Mouse (Mus musculus) erythroid progenitor cell, adult 5-6 weeks (primary cell): ENCODE measurements around the gene Isoc2a. TPM values are rescaled to one million over a fixed set of nuclear protein-coding genes. Genes with fewer than 3 reads are reported as not detected.

Experiments
- ATAC-seq: replicated peaks from 2 replicates; pipeline ENCODE4 v1.8.0; 2016; ENCODE audit warnings: moderate number of reproducible peaks, mild to moderate bottlenecking, moderate TSS enrichment, inconsistent platforms; ENCODE audit not compliant: poor library complexity, low FRiP score, severe bottlenecking
- total RNA-seq, 2 experiments: library from RNA; stranded (forward) in 1 of 2; stranded (reverse) in 1 of 2; fragments of 150-400 nt in 1 of 2; fragments of 186-747, 209-891 nt in 1 of 2; gene quantifications; 2 replicates each; pipeline versions ENCODE4 v1.2.3 to v1.2.4; 2015 to 2017; ENCODE audit warnings: low replicate concordance in 2 of 2

The Isoc2a gene
- total RNA-seq, 2 experiments from 2014 or later = 1.8 TPM; not detected in 1

DNA sequence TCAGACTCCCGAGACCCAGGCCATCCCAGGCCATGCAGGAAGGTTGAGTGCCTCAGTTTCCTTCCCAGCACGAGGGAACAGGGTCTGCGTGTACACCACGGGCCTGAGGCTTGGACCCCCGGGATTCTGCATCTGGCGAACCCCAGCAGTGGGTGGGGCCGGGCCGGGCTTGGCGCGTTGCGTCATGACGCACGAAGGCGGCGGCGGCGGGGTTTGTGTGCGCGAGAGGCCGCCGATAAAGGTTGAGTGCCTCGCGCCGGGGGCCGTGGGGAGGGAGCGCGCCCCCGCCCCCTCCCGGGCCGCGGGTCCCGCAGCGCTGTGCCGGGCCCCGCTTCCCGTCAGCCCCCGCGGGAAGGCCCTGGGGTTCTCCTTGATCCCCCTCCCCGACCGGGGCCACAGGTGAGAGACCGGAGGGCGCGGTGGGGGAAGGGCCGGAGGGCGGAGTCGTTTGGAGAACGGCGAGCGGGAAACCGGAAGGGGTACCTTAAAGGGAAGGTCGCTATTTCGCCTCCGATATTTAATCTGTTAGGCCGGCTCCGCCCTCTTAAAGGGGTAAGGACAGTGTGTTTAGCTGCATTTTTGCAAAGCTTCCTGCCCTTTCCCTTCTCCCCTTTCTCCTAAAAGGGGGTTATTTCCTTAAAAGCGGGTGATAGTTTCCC lies 38.2 kb downstream of the Isoc2a start, which contains the start of gene Zfp628:
Zfp628 (plus strand) TSS at position 211 of the 659 bp plus-strand sequence.
- ATAC-seq = peak; percentile 91

DNA sequence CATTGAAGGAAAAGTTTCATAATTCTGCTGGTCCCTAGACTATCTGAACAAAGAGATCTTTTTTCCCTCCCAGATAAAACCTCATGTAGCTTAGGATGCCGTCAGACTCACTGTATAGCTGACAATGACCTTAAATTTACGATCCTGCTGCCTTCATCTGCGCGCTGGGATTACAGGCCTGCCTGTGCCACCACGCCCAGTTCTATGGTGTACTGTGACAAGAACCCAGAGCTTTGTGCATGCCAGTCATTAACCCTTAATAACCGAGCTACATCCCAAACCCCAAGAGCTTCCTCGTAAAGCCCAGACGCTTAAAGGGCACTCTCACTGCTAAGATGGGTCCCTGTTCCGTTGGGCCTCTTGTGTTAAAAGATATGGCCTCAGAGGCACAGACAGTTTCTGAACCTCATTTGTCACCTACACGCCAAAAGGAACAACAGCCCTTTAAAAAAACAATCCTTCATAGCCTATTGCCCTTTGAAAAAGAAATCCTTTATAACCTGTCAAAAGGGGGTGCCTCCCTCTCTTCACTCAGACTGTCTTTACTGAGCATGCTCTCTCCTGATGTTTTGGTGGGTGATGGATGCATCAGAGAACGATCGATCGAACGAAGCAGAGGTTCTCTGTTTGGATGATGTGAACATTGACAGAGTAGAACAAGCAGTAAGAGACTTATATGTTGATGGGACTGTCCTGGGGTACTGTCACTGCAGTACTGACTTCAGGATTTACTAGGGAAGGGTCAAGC lies 38.9 kb downstream of the Isoc2a start:
- peak; percentile 66 for ATAC-seq

DNA sequence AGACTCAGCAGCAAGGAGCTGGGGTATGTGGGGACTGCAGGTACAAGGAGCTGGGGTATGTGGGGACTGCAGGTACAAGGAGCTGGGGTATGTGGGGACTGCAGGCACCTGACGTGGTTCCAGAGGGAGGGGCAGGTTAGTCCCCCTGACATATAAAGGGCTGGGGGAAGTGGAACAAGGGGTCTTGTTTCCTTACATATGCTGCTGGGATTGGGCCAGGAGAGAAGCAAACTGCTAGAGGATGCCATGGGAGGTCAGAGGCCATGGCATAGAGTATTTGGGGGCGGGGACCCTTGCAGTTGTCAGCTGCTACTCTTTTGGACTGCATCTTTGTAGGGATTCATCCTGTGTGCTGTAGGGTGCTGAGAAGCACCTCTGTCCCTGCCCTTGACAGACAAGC lies 40.5 kb downstream of the Isoc2a start:
- ATAC-seq = no peak

DNA sequence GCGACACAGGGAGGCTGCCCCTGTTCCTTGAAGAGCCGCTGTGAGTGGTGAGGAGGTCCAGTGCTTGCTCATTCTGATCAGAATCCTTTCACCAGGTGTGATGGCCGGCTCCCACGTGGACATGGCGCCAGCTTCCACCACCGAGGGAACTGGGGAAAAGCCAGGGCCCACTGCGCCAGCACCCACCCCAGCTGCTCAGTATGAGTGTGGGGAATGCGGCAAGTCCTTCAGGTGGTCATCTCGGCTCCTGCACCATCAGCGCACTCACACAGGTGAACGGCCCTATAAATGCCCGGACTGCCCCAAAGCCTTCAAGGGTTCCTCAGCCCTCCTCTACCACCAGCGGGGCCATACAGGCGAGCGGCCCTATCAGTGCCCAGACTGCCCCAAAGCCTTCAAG lies 41.7 kb downstream of the Isoc2a start:
- ATAC-seq = no peak

DNA sequence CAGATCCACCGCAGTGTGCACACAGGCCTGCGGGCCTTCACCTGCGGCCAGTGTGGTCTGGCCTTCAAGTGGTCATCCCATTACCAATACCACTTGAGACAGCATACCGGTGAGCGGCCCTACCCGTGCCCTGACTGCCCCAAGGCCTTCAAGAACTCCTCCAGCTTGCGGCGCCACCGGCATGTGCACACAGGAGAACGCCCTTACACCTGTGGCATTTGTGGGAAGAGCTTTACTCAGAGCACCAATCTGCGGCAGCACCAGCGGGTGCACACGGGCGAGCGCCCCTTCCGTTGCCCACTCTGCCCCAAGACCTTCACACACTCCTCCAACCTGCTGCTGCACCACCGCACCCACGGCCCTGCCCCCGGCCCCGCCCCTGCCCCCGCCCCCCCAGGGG lies 42.1 kb downstream of the Isoc2a start:
- no peak for ATAC-seq

DNA sequence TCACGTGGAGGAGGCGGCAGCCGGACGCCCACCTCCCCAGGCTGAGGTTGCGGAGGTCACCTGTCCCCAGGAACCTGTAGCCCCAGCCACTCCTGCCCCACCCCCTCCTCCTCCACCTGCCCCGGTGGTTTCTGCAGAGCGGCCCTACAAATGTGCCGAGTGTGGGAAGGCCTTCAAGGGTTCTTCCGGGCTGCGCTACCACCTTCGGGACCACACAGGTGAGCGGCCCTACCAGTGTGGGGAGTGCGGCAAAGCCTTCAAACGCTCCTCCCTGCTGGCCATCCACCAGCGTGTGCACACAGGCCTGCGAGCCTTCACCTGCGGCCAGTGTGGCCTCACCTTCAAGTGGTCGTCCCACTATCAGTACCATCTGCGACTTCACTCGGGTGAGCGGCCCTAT lies 43.0 kb downstream of the Isoc2a start:
- no peak for ATAC-seq

DNA sequence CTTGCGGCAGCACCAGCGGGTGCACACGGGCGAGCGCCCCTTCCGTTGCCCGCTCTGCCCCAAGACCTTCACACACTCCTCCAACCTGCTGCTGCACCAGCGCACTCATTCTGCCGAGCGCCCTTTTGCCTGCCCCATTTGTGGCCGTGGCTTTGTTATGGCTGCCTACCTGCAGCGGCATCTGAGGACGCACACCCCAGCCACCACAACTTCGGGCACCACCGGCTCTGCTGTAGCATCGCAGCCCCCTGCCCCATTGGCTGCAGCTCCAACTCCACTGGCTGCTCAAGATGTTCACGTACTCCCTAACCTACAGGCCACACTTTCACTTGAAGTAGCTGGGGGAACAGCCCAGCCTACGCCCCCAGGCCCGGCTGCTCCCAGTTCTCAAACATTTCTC lies 43.5 kb downstream of the Isoc2a start:
- no peak for ATAC-seq

DNA sequence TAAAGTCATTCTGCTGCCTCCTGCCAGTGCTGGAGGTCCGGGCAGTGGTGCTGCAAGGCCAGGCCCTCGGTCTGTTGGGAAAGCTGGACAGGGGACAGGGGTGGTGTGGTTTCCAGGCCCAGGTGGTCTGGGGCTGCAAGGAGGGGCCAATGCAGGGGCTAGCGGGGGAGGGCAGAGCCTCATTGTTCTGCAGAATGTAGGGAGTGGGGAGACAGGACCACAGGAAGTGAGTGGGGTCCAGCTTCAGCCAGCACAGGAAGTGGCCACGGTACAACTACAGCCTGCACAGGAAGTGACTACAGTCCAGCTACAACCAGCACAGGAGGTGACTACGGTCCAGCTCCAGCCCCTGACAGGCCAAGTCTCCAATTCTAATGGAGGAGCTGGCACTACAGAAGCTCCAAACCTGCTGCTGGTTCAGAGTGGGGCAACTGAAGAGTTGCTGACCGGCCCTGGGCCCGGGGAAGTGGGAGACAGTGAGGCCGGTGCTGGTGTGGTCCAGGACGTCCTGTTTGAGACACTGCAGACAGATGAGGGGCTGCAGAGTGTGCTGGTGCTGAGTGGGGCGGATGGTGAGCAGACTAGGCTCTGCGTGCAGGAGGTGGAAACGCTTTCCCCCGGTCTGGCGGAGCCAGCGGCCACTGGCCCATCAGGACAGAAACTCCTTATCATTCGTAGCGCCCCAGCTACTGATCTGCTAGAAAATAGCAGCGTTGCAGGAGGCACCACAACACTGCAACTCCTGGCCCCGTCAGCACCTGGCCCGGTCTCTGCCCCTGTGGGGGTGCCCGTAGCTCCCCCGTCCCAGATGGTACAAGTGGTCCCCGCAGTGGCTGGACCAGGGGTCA lies 44.2 kb downstream of the Isoc2a start:
- ATAC-seq = no peak

DNA sequence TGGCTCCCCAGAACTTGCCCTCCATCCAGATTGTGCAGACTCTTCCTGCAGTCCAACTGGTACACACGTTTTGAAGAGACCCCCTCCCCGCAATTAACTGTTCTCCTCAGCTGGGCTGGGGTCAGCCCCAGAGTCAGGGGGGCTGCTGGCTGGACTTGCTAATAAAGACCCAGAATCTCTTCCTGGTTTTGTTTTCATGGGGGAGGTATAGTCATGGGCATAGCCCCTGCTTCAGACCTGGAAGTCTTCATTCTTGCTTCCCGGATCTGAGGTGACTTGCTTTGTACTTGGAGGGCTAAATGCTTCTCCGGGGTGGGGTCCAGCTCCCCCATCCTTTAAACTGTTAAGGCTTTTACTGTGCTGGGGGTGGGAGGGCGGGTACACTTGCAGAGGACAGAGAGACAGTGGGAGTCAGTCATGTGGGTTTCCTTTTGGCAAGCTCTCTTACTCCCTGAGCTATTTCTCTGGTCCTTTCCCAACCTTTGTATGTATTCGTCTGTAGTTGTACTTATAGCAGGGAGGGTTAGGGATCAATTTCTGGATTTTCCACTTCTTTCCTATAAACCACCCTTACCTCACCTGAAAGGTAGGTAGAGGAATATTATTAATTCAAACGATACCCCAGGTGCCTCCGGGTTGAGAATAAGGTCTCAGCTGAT lies 45.0 kb downstream of the Isoc2a start, which contains the start of gene Nat14:
Nat14 (plus strand) TSS at position 205 of the 659 bp plus-strand sequence.
- no peak for ATAC-seq

DNA sequence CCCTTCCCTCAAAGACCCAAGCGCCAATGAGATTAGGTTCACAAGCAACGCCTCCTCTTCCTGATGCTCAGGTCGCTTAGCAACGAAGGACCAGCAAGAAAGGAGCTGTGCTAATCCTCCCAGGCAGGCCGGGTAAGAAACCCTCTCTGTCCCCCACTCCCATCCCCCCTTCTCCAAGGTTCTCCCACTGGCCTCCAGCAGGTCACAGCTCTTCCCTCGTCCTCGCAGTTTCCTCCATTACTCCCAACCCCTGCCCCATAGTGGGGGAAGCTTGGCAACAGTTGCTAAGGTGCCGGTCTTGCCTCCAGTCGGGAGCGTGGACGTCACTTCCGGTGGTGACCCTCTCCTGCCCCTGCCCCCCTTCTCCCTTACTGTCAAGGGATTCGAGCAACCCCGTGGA lies 45.6 kb downstream of the Isoc2a start:
- ATAC-seq = no peak

DNA sequence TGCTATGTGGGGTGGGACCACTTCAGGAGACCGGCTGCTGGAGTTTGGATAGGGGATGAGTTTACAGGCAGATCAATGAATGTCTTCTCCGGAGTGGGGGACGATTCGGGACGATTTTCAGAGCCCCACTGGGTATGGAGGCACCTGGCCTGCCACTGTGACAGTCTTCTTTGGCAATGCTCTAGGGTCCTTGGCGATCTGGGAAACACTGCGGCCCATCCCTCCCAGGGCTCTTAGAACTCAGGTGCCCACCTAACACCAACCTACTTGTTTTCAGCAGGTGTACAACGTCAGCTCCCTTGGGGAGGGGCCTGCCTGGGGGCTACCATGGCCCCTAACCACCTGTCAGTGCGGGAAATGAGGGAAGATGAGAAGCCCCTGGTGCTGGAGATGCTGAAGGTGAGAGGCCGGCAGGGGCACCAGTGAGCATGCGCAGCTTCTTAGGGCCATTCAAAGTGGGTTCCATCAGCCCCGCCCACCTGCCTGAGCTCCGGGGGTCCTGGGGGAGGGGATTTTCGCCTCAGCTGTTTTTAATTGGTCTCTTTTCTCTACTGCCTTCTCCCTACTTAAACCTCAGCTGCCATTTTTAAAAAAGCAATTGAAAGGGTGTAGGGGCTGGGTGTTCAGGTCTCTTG lies 46.1 kb downstream of the Isoc2a start:
- ATAC-seq = no peak

DNA sequence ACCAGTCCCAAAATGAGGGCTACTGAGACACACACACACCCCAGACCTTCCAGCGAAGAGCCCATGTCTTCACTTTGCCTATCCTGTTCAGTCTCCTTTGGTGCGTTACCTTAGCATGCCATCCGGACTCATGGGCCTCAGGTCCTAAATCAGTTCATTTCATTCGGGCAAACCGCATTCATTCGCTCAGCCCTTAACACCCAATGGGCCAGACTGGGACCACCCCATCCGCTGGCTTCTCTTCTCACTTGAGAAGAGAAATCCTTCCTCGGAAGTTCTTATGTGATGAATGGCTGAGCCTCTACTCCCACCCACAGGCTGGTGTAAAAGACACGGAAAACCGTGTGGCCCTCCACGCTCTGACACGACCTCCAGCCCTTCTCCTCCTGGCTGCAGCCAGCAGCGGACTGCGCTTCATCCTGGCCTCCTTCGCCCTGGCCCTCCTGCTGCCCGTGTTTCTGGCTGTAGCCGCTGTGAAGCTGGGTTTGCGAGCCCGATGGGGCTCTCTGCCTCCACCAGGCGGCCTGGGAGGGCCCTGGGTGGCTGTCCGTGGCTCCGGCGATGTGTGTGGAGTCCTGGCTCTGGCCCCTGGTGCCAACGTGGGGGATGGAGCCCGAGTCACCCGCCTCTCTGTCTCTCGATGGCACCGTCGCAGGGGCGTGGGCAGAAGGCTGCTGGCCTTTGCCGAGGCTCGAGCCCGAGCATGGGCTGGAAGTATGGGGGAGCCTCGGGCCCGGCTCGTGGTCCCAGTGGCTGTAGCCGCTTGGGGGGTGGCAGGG lies 46.8 kb downstream of the Isoc2a start:
- ATAC-seq = no peak

DNA sequence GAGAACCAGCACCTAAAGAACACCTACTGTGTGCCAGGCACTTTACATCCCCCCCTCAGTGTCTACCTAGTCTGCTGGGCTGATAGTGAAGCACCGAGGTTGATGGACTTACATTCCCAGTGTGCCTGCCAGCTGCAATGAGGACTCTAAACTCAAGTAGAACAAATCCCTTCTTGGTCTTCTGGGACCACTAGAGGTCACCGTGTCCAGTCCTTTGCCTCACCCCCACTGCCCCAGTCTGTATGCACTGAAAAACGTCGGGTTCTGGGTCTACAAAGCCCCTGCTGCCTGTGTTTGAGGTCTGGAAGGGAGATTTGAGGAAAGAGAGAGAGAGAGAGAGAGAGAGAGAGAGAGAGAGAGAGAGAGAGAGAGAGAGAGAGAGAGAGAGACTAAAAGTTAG lies 47.5 kb downstream of the Isoc2a start:
- ATAC-seq = no peak

DNA sequence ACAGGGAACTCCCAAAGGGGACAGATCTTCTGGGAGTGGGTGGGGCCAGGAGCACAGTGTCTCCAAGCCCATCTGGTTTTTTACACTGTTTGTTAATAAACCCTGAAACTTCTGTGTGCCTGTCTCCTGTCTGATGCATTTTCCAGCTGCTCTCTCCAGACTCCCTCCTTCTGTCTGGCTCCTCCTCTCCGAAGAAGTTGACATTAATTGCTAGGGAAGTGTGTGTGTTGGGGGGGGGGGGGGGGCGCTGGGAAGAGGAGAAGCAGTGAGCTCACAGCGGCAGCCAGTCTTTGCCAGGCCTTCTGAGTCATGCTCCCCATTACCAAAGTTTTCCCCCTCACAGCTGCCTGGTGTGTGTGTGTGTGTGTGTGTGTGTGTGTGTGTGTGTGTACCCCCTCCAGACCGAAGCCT lies 47.9 kb downstream of the Isoc2a start:
- ATAC-seq = no peak

DNA sequence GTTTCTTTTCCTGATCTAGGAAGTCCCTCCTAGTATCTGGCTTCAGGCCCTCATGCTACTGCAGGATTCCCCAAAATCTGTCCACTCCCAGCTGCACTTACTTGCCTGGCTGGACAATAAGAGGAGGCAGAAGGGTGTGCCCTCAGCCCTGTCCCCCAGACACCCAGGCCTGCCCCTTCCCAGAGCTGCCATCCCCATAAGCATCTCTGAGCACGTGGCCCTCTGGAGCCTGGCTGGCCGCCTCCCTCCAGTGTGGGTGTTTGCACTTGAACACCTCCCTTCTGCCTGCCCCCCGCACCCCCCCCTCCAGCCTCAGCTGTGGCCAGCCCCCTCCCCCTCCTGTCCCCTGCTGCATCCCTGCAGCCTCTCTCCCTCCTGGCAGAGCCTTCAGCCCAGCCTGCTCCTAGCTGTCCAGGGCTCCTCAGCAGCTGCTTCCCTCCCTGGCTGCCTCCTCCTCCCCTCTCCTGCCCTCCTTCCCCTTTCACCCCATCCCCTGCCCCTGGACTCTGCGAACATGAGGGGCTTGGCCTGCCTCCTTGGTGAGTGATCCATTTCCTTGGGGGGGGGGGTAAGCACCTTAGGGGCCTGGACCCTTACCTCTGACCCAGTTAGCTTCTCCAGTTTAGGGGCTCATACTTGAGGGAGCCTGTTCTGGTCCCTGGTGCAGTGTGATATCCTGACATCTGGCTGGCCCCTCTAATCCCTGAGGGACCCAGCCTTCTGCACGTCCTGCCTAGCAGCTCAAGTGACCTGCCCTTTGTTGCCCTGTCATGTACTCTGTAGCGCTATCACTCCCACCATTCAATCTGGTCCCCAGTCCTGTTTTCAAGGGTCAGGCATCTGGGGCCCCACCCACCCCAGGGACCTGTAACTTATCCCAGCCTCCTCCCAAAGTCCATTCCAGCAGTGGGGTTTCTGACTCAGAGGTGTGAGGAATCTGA lies 48.8 kb downstream of the Isoc2a start, which contains the start of gene Ssc5d:
Ssc5d (plus strand) TSS at position 345 of the 941 bp plus-strand sequence.
- no peak for ATAC-seq

DNA sequence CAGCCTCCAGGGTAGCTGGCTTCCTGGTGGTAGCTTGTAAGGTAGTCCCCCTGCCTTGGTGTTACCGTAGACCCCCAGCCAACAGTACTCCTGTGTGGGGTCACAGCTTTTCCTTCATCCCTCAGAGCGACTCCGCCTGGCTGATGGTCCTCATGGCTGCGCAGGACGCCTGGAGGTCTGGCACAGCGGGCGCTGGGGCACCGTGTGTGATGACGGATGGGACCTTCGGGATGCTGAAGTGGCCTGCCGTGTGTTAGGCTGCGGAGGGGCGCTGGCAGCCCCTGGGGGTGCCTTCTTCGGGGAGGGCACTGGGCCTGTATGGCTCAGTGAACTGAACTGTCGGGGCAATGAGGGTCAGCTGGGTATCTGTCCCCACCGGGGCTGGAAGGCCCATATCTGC lies 49.9 kb downstream of the Isoc2a start:
- ATAC-seq = no peak

DNA sequence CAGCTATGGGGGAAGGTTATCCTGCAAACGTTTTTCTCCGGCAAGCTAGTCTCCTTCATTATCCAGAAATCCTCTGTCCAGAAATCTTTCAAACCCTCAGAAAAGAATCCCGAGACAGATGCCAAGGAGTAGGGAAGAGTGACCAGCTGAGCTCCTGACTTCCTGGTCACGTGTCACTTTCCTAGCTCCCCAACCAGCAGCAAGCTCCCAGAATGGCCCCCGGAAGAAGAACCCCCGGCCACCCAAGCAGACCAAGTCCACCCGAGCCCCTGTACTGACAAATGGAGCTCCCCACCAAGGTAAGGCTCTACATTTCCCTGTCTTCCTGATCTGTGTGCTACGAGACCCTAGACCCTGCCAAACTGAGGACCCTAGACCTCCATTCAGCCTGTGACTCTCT lies 50.8 kb downstream of the Isoc2a start:
- no peak for ATAC-seq

DNA sequence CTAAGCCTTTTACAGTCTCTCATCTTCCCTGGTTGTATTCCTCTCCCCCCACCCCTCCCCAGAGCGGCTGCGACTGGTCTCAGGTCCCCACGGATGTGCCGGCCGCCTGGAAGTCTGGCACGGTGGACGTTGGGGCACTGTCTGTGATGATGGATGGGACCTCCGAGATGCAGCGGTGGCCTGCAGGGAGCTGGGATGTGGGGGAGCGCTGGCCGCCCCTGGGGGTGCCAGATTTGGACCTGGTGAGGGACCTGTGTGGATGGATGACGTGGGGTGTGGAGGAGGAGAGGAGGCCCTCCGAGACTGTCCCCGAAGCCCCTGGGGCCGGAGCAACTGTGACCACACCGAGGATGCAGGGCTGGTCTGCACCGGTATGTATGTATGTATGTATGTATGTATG lies 51.4 kb downstream of the Isoc2a start:
- ATAC-seq = no peak
